Mouse (Mus musculus) 3T3-L1 (cell line): ENCODE measurements around the gene Syn3.

Experiments
- DNase-seq: peaks from one replicate; pipeline ENCODE4 v3.0.0-alpha.2; 2015; ENCODE audit warnings: low read depth, low spot score

Gene Syn3

DNA sequence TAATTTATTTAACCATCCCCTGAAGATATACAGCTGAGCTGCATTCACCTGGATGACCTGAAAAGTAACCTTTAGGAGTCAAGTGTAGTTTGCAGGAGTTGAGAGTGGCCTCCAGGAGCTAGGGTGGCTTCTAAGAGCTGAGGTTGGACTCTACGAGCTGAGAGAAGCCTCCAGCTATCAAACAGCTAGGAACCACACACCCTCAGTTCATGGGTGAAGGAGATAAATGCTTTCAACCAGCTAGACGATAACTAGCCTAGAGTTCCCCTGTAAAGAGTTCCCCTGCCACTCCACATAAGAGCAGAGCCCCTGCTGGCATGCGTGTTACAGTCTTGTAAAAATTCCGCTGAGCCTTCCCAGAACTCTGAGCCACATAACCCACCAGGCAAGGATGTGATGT, 129.3 kb downstream of the Syn3 start:
- no peak for DNase-seq

DNA sequence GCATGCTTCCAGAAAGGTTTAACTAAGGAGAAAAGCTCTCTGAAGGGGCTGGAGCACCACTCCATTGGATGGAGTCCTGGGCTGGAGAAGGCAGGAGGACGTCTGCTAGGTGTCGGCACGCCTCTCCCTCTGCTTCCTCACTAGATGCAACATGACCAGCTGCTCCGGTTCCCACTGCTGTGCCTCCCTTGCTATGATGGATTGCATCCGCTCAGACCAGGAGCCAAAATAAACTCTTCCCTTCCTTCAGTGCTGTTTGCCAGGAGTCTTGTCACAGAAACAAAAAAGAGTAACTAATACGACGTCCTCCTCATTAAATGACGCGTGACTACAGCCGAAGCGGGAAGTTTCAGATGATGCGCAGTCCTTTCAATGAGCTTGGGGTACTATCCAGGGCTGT, 129.9 kb downstream of the Syn3 start:
- DNase-seq = no peak

DNA sequence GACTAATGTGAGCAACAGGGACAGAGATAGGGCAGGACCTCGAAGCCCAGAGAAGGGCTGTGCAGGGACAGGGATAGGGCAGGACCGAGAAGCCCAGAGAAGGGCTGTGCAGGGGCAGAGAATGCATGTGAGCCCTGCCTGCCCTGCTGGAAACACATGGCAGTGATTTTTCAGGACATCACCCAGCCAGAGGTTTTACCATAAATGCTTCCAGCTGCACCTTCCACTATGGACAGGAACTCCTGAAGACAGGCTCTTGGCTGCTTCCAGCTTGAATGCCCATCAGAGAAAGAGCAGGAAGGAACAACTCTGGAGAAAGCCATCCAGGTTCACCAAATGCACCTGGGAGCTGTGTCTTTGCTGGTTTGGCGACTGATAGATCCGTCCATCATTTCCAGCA, 131.3 kb downstream of the Syn3 start:
- no peak for DNase-seq

DNA sequence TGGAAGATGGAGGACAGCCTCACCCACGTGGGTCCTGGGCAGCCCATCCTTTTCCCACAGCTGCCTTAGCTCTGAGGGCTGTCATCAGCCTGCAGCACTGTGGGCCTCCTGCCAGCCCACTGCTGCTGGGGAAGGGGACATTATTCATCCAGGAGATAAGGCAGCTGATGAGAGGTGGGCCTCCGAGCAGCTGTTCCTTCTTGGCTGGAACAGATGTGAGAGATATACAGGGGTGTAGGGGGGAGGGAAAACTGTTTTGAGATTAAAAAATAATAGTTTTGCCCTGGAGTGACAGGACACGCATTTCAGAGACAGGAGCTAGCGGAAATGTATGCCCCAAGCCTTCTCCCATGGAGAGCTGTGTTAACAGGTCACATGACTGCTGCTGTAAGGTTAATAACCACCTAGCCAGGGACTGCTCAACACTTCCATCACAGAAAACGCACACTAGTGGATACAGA, 133.0 kb downstream of the Syn3 start:
- DNase-seq = peak; percentile 46

DNA sequence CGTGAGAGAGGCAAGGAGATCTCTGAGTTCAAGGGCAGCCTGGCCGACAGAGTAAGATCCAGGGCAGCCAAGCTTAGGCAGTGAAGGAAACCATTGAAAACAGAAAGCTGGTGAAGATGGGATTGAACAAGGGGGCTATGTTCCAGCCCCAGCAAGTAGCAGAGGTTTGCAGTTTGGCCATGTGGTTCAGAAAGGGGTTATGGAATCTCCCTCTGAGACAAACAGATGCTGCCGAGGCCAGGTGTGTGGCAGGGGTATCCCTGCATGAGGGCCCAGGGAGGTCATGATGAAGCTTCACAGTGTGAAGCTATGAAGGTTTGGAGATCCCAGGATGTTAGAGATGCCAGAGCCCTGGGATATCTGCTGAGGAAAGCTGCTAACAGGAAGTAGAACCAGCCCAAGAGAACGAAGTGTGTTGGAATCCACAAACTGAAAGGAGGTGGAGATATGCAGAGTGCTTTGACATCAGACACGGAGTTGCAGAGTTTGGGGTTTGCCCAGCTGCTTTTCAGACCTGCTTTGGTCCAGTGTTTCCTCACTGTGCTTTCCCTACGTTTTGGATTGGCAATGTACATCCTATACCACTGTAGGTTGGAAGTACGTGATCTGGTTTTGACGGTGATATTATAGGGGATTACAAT, 134.9 kb downstream of the Syn3 start:
- DNase-seq = no peak

DNA sequence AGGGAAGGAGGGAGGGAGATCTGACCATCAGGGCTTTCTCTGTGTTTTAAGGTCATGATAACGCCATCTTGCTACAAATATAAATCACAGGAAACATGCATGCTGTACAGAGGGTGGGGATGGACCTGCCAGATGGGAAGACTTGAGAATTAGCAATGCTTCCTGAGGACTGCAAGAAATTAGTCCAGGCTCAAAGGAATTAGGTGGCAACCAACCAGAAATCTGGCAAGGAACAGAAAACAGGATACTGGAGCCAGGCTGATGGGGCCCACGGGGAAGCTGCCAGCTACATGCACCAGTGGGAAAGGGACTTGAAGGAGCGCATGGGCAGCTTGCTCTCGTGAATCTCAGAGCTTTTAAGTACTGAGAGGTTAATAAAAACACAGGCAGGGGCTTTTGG, 139.0 kb downstream of the Syn3 start:
- peak; percentile 40 for DNase-seq

DNA sequence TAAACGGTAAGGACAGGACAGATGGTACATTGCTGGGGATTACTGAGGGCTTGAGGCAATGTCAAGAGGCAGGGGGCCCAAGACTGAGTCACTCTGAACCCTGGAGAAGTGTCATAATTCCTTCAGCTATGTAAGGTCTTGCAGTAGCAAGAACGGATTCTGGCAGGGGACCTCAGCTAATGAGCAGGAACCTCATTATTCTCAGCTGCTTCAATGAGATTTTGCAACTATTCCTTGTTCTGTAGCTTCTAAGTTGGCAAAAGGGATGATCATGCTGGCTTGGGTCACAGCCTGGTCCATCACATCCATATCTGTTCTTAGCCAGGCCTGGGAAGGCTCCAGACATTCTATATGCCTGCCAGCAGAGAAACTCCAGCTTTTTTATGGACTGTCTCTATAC, 139.5 kb downstream of the Syn3 start:
- no peak for DNase-seq

DNA sequence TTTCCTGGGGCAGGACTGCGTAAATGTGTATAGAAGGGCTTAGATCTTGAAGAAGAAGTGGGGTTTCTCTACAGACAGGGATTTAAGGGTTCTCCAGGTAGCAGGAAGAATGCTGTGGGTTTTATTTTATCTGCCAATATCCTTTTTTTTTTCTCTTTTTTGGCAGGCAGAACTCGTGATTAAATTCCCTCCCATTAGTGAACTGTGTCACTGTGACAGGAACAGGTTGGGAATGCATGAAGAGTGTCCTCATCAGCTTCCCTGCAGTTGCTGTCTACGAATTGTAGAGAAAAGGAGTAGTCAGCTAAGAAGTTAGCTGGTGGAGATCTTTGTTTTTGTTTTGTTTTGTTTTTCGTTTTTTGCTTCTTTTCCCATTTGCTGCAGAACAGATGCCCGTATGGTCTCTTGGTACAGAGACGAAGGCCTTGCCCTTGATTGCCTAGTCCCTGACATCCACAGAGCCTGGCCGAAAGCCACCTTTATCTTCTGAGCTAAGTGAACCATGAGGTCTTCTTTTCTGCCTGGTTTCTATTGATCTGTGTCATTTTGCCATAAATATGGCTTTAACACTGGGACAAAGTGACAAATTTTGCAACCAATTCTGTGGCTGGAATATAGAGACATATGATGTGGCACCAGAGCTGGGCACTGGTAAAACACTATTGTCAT, 140.3 kb downstream of the Syn3 start:
- no peak for DNase-seq

DNA sequence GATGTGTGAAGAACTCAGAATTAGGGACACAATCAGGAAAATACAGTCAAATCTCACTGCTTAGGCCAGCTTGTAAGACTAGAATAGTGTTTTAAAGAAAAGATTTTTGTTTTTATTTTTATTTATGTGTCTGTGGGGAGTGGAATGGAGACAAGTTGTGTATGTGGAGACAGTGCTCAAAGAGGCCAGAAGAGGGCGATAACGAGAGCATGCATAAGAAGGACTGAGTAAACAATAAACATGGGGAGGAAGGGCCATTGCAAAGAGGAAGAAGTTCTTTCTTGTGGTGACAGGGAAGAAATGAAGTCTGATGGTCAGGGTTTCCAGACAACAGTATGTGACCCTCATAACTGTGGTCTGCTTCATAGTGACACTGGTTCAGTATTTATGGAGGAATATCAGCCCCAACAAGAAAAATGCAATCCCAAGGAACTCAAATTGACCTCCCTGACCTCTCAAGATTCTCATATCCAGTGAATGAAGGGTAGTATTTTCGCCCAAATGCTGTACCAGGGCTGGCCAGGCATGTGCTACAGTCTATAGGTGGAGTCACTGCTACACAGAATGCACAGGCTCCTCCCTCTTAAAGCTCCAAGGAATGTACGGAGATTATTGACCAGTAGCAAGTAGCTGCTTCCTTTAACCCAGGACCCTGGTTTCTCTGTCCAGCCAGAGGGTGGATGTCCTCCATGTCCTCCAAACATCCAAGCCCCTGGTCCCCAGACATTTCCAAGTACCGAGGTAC, 141.7 kb downstream of the Syn3 start:
- peak; percentile 45 for DNase-seq

DNA sequence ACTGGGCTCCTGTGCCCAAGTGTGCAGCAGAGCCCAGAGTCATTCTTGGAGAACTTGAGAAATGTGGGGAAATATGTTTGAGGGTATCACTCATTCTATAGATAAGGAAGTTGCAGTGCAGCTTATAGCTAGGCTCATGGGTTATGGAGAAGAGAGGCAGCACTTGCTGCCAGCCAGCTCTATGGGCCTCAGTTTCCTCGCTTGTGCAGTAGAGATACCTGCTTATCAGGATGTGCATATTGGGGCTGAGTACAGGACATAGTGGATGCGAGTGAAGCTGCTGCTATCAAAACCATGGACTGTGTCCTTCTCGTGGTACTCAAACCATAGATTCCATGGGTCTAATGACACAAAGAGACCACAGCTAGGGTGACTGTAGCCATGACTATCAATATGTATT, 146.2 kb downstream of the Syn3 start:
- DNase-seq = no peak

DNA sequence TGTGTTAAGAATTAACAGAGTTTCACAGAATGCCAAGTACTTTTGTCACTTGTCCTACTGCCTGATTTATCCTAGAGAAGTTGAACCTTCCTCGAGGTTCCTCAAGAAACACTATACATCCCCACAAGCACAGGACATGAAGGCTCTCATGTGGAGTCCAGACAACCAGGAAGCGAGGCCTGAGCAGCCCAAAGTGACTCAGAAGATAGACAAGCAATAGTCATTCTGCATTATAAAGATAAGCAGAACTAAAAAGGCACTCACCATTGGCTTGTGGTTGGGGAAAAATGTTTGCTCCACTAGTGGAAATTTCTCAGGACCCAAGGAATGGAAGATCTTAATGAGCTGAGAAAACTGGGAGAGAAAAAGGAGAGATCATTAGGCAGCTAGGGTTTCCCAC, 147.4 kb downstream of the Syn3 start:
- no peak for DNase-seq

DNA sequence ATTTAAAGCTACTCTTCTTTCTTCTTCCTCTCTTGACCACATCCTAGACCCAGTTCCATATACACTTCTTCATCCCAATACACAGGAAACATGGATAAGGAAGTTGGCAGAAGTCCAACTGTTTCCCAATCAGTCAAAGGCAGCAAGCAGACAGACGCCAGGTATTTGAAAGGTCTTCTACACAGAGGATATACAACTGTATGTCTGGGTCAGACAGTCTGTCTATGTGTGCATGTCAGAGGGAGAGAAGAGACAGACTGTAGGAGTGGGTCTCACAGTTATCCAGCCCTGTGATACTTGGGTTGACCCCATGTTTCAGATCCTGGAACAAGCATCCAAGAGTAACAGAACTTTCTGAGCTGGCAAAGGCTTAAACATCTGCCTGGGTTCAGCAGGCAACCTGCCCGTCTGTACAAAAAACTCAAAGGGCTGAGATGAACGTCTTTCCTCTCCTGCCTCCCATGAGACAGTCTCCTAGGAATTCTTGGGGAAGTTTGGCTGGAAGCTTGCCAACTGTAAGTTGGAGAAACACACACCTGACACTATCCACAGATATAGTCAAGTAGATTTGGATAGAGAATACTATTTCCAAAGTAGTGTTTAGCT, 152.4 kb downstream of the Syn3 start:
- no peak for DNase-seq

DNA sequence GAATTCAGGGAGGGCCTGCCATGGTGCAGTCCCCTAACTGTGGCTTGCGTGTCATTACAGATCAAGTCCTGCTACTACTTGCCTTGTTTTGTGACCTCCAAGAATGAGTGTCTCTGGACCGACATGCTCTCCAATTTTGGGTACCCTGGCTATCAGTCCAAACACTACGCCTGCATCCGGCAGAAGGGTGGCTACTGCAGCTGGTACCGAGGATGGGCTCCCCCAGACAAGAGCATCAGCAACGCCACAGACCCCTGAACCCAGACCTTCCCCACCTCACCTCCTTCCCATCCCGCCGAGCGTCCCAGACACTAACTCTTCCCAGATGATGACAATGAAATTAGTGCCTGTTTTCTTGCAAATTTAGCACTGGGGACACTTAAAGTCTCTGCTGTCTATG, 153.1 kb downstream of the Syn3 start:
- no peak for DNase-seq

DNA sequence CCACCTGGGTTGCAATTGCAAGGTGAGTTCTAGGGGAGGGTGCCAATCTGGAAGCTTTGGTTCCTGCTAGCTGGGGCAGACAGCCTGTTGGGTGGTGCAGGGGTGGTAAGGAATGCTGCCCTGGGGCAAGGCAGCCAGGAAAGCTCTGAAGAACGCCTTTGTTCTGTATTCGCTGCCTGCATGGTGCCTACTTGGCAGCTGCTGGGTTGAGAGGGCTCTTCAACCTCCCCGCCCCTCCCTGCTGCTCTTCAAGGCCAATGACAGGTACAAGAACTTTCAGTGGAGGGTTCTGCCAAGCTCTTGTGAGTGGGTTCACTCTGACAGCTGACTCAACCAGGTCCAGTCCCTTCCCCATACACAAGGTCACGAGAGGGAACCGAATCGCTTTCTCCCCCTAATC, 154.0 kb downstream of the Syn3 start:
- no peak for DNase-seq

DNA sequence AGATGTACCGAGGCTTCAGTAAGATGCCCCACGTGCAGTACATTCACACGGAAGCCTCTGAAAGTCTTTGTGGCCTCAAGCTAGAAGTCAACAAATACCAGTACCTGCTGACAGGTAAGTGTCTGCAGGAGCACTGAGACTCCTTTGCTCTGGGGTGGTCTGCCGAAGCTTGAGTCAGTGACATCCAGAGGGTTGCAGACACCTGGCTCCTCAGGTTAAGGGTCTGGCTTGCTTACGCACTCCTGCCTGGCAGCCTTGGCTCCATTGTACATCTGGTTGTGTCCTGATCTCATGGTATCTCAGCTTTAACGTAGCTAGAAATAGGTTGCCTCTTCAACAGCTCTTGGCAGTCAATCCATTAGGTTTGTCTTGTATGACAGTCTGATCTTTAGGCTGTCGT, 154.8 kb downstream of the Syn3 start:
- DNase-seq = no peak

DNA sequence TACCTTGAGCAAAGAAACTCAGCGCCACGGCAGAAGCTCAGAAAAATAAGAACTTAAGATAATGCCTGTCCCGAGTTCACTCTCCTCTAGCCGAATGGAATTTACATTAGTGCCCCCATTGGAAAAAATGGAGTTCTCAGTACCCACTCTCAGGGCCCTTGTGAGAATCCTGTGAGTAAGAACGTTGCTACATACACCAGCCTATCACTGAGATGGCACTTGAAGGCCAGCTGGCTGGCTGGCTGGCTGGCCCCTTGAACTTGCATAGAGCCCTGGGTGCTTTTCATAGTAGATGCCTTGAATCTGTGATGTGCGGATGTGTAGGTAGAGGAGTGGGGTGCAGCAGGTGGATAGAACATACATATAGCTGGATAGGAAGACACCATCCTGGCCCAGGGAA, 155.3 kb downstream of the Syn3 start:
- no peak for DNase-seq

DNA sequence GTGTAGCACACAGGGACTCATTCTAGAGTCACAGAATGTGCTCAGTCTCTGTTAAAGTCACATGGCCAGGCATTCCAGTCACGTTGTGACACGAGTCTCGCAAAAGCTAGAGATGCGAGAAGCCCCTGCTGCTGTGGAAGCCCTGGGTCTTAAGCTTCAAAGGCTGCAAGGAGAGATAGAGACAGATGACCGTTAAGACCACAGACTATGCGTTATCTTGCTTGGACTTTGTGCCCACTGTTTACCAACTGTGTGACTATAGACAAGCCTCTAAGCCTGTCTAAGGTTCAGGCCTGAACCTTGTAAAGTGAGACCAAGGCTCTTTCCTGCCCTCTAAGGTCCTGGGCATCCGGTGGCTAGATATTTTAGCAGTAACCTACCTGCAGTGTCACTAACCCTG, 156.0 kb downstream of the Syn3 start:
- no peak for DNase-seq

DNA sequence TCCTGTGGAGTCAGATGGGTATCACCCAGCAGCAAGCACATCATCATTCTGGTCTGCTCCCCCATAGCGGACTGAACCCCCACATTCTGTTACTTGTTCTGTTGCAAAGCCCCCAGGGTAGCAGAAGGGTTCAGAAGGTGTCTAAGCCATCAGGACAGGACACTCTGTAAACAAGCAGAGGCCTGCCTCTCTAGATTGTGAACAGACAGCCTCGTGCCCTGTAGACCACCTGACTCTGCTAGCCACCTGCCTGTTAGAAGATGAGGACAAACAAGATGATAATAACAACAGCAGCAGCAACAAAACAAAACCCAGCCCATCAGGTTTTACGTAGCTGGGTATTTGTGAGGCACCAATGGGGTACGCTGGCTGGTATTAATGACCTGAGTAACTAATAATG, 156.5 kb downstream of the Syn3 start:
- no peak for DNase-seq

DNA sequence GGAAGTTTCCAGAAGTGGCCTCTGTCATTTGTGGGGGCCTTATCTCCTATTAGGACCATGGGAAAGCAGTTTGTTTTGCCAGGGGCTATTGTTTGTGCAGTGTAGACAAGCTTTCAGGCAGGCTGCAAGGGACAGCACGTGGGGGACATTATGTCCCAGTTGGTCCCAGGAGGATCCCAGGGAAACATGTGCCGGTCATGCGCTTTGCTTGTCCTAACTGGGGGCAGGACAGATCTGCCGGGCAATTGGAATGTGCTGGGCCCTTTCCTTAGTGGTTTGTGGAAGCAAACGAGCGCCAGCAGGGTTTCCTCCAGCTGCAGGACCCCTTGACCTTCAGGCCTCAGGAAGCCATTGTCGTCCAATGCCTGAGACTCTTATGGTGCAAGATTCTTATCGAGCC, 157.1 kb downstream of the Syn3 start:
- no peak for DNase-seq

DNA sequence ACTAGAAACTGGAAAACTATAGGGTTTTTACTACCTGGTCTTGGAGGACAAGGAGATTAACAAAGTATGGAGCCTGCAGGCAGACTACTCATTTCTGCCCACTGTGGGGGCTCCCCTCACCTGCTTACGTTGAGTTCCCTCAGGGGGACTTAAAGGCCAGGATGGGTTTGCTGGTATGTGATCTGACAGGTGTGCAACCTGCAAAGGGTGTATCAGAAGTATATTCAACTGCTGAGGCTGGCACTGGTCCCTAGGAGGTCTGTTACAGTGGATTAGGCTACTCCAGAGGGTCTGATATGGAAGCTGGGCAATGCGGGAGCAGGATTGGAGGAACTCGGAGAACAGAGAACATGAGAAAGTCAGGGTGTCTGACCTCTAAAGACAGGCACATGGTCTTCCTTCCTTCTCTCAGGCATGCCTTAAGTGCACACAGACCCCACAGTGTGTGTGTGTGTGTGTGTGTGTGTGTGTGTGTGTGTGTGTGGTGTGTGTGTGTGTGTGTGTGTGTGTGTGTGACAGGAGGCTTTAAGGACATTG, 157.6 kb downstream of the Syn3 start:
- no peak for DNase-seq

DNA sequence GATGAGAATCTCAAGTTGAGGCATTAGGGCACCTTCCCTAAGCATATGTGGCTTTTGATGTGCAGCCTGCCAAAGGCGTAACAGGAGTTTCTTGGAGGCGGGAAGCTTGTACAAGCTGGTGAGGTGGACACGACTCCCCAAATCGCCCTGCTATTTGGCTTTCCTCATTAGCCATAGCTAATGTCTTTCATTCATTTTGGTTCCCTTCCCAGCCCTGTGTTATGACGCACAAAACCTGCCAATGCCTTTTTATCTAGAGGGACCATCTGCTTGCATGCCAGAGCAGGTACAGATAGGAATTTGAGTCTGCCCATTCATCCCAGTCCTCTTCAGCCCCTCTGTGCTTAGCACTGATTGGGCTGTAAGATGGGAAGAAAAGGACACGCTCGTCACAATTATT, 158.3 kb downstream of the Syn3 start:
- DNase-seq = no peak

DNA sequence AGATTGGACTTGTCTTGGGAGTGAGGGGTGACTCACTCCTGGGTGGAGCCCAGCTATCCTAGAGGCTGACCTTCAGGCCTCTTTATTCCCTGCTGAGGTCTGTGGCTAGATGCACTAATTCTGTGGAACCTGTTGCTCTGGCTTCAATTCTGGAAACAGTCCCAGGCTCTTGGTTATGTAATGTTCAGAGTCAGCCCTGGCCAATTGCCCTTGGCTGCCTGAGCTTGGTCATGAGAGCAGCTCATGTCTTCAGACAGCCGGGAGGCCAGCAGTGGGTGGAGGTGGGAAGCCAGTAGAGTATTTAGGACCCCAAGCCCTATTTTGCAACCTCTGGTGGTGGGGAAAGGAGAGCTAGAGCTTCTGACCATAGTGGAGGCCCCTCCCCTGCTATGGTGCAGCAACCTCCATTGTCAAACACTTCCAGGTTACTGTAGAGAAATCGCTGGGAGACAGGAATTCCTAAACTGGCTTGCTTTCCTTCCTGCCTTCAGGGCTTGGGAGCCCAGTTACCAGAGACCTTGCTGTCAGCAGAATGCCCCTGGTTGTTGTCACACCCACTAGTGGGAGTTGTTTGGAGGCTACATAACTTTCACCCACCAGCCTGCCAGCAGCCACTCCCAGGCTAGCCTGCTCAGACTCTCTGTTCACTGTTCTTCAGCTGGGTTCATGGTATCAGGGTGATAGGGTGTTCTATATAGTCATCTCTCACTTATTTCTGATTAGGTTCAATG, 158.9 kb downstream of the Syn3 start:
- peak; percentile 99 for DNase-seq
